8 mouse cellular contexts compared by ENCODE assay signal in genomic region chr1:42714016-42714931, GRCm38 (mm10). TPM values are rescaled to one million over a fixed set of nuclear protein-coding genes. Genes with fewer than 3 reads are reported as not detected.
DNase-seq lines count a peak whose midpoint lies in the region; ATAC-seq and TF ChIP-seq lines count a peak whose summit lies in the region.

No protein-coding gene starts in this region.

- DNase-seq in thymus, postnatal 4 days: peak; percentile 12
- DNase-seq in thymus, postnatal 36 days: no peak
- DNase-seq in cerebellum, postnatal 36 days: peak; percentile 42 to 49
- peak; percentile 88 for DNase-seq in kidney, postnatal 0 days (ENCODE audit: low spot score)
- peak; percentile 62 for DNase-seq in right cerebral cortex, postnatal 14 days
- DNase-seq in gastrocnemius, postnatal 14 days: no peak

- H3K27ac ChIP-seq in heart, embryonic 12.5 days (ENCODE audit: poor library complexity, severe bottlenecking): no peak overlapping the region
- H3K27ac ChIP-seq in kidney, postnatal 0 days: peak overlapping the region; percentile 81
- H3K27ac ChIP-seq in lung, embryonic 15.5 days: no peak overlapping the region

- no peaks in the 10 kb centered on the region for H3K36me3 ChIP-seq in heart, embryonic 12.5 days
- no peaks in the 10 kb centered on the region for H3K36me3 ChIP-seq in kidney, postnatal 0 days (ENCODE audit: insufficient read depth, low read length)
- H3K36me3 ChIP-seq in lung, embryonic 15.5 days: no peaks in the 10 kb centered on the region

- intact Hi-C loops in gastrocnemius, postnatal 14 days (cut with DNase I; ENCODE audit: low total_unique reads): no loop called here

- peaks cover 12% of the 10 kb centered on the region for H3K4me1 ChIP-seq in heart, embryonic 12.5 days (replicated peaks)
- H3K4me1 ChIP-seq in kidney, postnatal 0 days (replicated peaks; ENCODE audit: insufficient read depth, low read length): no peaks in the 10 kb centered on the region
- peaks cover 14% of the 10 kb centered on the region for H3K4me1 ChIP-seq in lung, embryonic 15.5 days

- H3K4me3 ChIP-seq in heart, embryonic 12.5 days: peak overlapping the region; percentile 58
- peak overlapping the region; percentile 40 for H3K4me3 ChIP-seq in kidney, postnatal 0 days (replicated peaks; ENCODE audit: low read depth, low read length)
- H3K4me3 ChIP-seq in lung, embryonic 15.5 days: peak overlapping the region; percentile 35

- H3K9ac ChIP-seq in heart, embryonic 12.5 days: peak overlapping the region; percentile 62
- H3K9ac ChIP-seq in kidney, postnatal 0 days (ENCODE audit: low read depth, low read length): peak overlapping the region; percentile 67
- peak overlapping the region; percentile 37; the same call in 1 of the 2 replicates for H3K9ac ChIP-seq in lung, embryonic 15.5 days

- 1% methylated on average over 24 of the region's 31 CpGs for WGBS in heart, embryonic 12.5 days
- under 1% methylated on average over 27 of the region's 31 CpGs for WGBS in kidney, postnatal 0 days
- 2% methylated on average over 20 of the region's 31 CpGs for WGBS in lung, embryonic 15.5 days

- peak overlapping the region; percentile 94 for H3K4me2 ChIP-seq in heart, embryonic 12.5 days
- H3K4me2 ChIP-seq in kidney, postnatal 0 days (ENCODE audit: low read length): peak overlapping the region; percentile 54
- H3K4me2 ChIP-seq in lung, embryonic 15.5 days: peak overlapping the region; percentile 79

- H3K27me3 ChIP-seq in heart, embryonic 12.5 days (replicated peaks): peaks cover 75% of the 10 kb centered on the region
- peaks cover 35% of the 10 kb centered on the region for H3K27me3 ChIP-seq in kidney, postnatal 0 days (ENCODE audit: insufficient read depth, low read length)
- H3K27me3 ChIP-seq in lung, embryonic 15.5 days: peaks cover 93% of the 10 kb centered on the region

- no peaks in the 10 kb centered on the region for H3K9me3 ChIP-seq in heart, embryonic 12.5 days (replicated peaks)
- H3K9me3 ChIP-seq in kidney, postnatal 0 days (replicated peaks; ENCODE audit: low read length): no peaks in the 10 kb centered on the region
- no peaks in the 10 kb centered on the region for H3K9me3 ChIP-seq in lung, embryonic 15.5 days

- peak; percentile 74 for TF ChIP-seq CTCF in kidney, postnatal 0 days (IDR thresholded peaks at IDR 0.05; ENCODE audit: low read depth)

- ATAC-seq in heart, embryonic 12.5 days (ENCODE audit: insufficient number of reproducible peaks, low FRiP score): peak; percentile 41; the same call in 1 of the 2 replicates
- peak; percentile 77 for ATAC-seq in kidney, postnatal 0 days (replicated peaks; ENCODE audit: low FRiP score, low read depth)
- ATAC-seq in lung, embryonic 15.5 days (ENCODE audit: borderline replicate concordance, extremely low read depth, low FRiP score, low TSS enrichment): peak; percentile 46; the same call in 1 of the 2 replicates

RNA-seq across cellular contexts. Expression of gene Pou3f3, which starts 18.7 kb away (rescaled TPM):
- polyA plus RNA-seq in heart, embryonic 12.5 days (2016; fragmentation: Nextera tagmentation; extraction: Ambion mirVana): 0.06 TPM in 2 replicates
- polyA plus RNA-seq in kidney, postnatal 0 days (2015; fragmentation: Nextera tagmentation; extraction: Ambion mirVana): 12.4 and 13.2 TPM in 2 replicates
- 0.32 and 0.39 TPM in 2 replicates for polyA plus RNA-seq in lung, embryonic 15.5 days (2015; fragmentation: Nextera tagmentation; extraction: Ambion mirVana)
- not detected for total RNA-seq in gastrocnemius, postnatal 14 days (2021)

Comparison
In these comparisons a context has a peak if more than half of its experiments do, and no peak if none do; other contexts are left out.
1. DNase-seq: peak in thymus, postnatal 4 days (single experiment), cerebellum, postnatal 36 days (2 of 2), kidney, postnatal 0 days (single experiment) and right cerebral cortex, postnatal 14 days (single experiment); none in thymus, postnatal 36 days (0 of 2) and gastrocnemius, postnatal 14 days (single experiment).
2. Peak in every context shown above with its lines, with median percentiles within 50 percentile points of each other: ATAC-seq, H3K4me2 ChIP-seq, H3K4me3 ChIP-seq and H3K9ac ChIP-seq.